Mouse (Mus musculus) limb, embryonic 10.5 days (tissue): ENCODE measurements around the gene Dnajb9. TPM values are rescaled to one million over a fixed set of nuclear protein-coding genes. Genes with fewer than 3 reads are reported as not detected.

Source experiments
- DNase-seq: peaks from one replicate; pipeline ENCODE4 v3.0.0-alpha.2; 2017; ENCODE audit warnings: low spot score
- H3K27ac ChIP-seq: fragments of 300-500 bp; sonication (generic); 2 replicates; pipeline ENCODE4 v1.5.1; 2016; ENCODE audit warnings: mild to moderate bottlenecking
- H3K27me3 ChIP-seq: fragments of 300-500 bp; sonication (generic); 2 replicates; pipeline ENCODE4 v1.6.1; 2016; ENCODE audit warnings: low read depth, mild to moderate bottlenecking; ENCODE audit not compliant: poor library complexity, severe bottlenecking
- H3K36me3 ChIP-seq: fragments of 300-500 bp; sonication (generic); 2 replicates; pipeline ENCODE4 v1.6.1; 2016; ENCODE audit warnings: mild to moderate bottlenecking, moderate library complexity
- H3K4me1 ChIP-seq: fragments of 300-500 bp; sonication (generic); 2 replicates; pipeline ENCODE4 v1.6.1; 2016
- H3K4me3 ChIP-seq: fragments of 300-500 bp; sonication (generic); 2 replicates; pipeline ENCODE4 v1.5.1; 2016; ENCODE audit warnings: mild to moderate bottlenecking, moderate library complexity
- H3K9me3 ChIP-seq: fragments of 300-500 bp; sonication (generic); replicated peaks from 2 replicates; pipeline ENCODE4 v1.6.1; 2016; ENCODE audit warnings: mild to moderate bottlenecking
- WGBS: fragments of 180-500 bp; shearing (Covaris S2); methylation state at CpG from one replicate; pipeline ENCODE4 v1.1.7; 2016; 5-methylcytosine and 5-hydroxymethylcytosine counted together
- microRNA-seq: library from miRNA; unstranded; fragments of <30 nt; microRNA quantifications from one replicate; pipeline ENCODE4, GENCODE M21; 2017
- polyA plus RNA-seq: library from polyadenylated mRNA; unstranded; fragments of >200 nt; fragmentation: Nextera tagmentation; extraction: Ambion mirVana; gene quantifications from 2 replicates; pipeline ENCODE4 v1.2.1, GENCODE M21; 2016

Dnajb9 gene
- polyA plus RNA-seq, 1 experiment from 2014 or later, result 16.0 TPM

DNA sequence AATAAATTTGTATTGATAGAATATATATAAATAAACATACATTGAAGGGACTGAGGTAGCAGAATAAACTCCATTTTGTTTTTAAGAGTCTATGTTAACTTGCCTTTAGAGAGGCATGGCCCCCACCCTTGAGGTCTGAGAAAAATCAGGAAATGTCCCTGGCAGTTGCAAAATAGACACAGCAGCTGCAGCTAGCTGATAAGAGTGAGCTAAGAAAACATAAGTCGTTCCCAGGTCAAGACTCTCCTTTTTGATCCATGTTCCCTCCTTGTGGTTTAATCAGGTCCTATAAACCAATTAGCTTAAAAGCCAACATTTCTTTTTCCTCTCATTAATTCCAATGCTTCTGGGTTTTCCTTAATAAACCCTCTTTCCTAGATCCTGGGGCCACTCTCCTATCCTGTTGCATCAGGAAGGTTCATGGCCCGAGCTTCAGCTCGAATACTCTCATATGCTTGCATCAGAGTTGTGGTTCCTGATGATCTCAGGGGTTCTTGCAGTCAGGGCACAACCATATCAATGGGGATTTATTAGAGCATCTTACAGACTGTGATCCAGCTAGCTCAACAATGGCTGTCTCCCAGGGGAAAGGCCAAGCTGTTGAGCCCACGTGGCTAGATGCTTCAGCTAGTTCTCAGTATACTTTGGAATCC lies 12.1 kb downstream of the Dnajb9 start:
- no peaks in the 10 kb centered on the region for H3K9me3 ChIP-seq
- WGBS, result 52% methylated on average over 4 of the region's 4 CpGs
- H3K27me3 ChIP-seq, result peaks cover 31% of the 10 kb centered on the region
- peaks cover 11% of the 10 kb centered on the region; the same call in 1 of the 2 replicates for H3K4me1 ChIP-seq
- DNase-seq, result no peak
- peaks cover 8% of the 10 kb centered on the region; the same call in 1 of the 2 replicates for H3K36me3 ChIP-seq
- no peak overlapping the region for H3K4me3 ChIP-seq
- H3K27ac ChIP-seq, result no peak overlapping the region

DNA sequence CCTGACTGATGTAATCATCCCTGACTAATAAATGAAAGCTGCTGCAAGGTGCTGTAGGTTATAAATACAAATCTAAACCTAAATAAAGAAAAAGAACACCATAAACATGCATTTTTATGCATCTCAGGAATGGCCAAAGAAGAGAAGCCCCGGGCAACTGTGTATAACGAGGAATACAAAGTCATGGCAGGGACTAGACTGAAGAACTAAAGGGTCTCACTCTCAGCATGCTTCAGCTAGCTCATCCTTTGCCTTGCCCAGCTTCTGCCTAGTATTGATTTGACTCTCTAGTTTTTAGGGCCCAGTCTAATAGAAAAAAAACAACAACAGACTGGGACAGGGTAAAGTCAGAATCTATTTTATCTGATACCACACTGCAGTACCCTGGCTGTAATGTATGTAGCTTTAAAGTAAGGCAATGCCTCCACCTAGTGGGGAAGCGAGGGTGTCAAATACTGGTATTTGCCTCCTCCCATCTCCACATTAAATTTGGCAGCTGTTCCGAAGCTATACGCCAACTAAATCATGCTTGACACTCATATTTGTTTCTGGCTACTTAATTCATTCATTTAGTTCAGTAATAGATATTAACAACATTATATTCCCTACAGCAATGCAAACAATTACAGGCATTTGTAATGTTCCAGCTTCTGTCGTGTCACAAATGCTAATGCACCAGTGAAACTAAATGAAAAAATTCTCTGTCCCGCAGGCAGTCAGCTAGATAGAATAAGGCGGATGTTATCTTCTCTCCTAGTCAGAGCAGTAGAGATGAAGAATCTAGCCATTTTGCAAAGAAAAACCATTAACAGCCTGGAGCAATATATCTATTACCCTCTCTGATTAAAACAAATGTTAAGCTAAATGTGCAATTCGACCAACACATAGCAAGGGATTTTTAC lies 28.8 kb downstream of the Dnajb9 start:
- Histone ChIP-seq H3K4me3 (no peak overlapping the region), H3K27me3 (no peaks in the 10 kb centered on the region), H3K36me3 (no peaks in the 10 kb centered on the region), H3K27ac (no peak overlapping the region), H3K4me1 (peaks cover 1% of the 10 kb centered on the region; the same call in 1 of the 2 replicates), H3K9me3 (no peaks in the 10 kb centered on the region)
- WGBS, result 62% methylated on average over 9 of the region's 9 CpGs
- DNase-seq, result no peak

DNA sequence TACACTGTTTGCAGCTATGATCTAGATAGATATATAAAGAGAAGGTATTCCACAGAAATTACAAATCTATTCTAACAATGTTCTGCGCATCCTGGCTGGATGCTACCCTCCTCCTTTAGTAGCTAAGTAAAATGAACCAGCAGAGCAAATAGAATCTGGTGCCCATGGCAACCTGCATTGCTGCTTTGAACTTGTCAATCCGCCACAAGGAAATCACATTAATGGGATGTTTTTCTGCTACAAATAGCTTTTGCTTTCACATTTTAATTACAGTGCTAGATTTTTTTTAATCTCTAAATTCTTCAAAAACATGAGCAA lies 33.1 kb downstream of the Dnajb9 start:
- no peaks in the 10 kb centered on the region for H3K9me3 ChIP-seq

DNA sequence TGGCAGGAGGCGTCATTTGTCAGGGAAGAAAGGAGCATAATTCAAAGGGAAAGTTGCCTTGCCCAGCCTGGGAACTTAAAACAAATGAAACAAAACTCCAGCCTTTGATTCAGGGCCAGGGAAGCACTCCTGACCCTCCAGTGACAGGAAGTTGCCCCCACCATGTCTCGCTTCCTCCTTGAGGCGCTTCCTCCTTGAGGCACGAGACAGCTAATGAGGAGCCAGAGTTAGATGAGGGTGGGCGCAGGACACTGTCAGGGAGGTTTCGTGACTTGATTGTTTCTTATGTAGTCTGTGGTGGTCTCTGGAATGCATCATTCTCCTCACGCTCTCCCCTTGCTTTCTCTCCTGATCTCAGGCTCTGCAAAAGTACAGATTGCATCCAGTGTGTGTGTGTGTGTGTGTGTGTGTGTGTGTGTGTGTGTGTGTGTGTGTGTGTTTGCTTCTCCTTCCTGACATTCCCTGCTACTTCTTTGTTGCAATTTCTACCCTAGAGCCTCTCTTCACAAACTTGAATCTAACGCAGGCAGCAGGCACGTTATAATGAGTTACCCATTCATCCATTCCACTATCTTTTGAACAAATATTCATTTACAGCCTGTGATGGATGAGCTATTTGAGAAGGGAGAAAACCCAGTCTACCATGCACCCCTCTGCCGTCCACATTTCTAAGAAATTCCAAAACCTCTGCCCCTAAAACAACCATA lies 33.6 kb downstream of the Dnajb9 start:
- WGBS, result 68% methylated on average over 10 of the region's 10 CpGs
- Histone ChIP-seq H3K4me3 (no peak overlapping the region), H3K4me1 (peaks cover 3% of the 10 kb centered on the region; the same call in 1 of the 2 replicates), H3K9me3 (no peaks in the 10 kb centered on the region), H3K36me3 (no peaks in the 10 kb centered on the region), H3K27ac (no peak overlapping the region), H3K27me3 (no peaks in the 10 kb centered on the region)
- no peak for DNase-seq

More for the DNA sequence above, 33.1 kb downstream of the Dnajb9 start:
- WGBS, result 90% methylated on average over 2 of the region's 2 CpGs
- H3K4me3 ChIP-seq, result no peak overlapping the region
- no peak overlapping the region for H3K27ac ChIP-seq
- peaks cover 3% of the 10 kb centered on the region; the same call in 1 of the 2 replicates for H3K4me1 ChIP-seq
- no peaks in the 10 kb centered on the region for H3K27me3 ChIP-seq
- no peak for DNase-seq
- H3K36me3 ChIP-seq, result no peaks in the 10 kb centered on the region

DNA sequence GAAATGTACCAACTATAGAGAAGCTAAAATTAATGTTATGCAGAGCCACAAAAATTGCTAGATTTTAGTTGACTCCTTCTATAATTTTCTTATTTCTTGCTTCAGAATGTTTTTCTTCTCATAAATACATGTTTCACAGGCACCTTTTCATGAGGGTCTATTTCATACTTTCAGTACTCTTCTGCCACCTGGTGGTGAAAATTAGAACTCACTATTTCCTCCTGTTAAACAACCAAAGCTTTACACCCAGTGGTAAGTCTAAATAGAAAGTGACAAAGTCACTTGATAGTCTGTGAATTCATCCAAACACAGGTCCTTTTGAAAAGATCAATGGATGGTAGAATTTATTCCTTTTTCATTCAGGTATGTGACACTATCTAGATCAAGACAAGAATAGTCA lies 43.2 kb downstream of the Dnajb9 start:
- Histone ChIP-seq H3K27me3 (no peaks in the 10 kb centered on the region), H3K4me3 (no peak overlapping the region), H3K36me3 (no peaks in the 10 kb centered on the region), H3K27ac (no peak overlapping the region), H3K4me1 (no peaks in the 10 kb centered on the region), H3K9me3 (no peaks in the 10 kb centered on the region)
- no peak for DNase-seq

DNA sequence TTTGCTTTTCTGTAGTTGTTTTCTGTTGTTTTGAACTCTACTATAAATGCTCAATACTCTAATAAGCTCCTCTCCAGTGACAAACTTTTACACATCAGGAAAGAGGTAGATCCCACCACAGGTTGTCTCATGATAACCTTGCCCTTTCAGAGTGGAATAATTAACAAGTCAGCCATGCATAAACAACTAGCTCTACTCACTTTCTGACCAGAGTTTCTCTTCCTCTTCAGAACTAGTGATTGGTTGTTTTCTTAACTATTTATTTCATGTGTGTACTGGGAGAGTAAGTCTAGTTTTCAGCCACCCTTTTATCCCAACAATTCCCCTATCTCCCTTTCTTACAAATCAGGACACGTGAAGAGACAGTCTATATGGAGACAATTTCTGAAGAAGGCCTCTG lies 50.8 kb downstream of the Dnajb9 start:
- H3K9me3 ChIP-seq, result no peaks in the 10 kb centered on the region
- H3K36me3 ChIP-seq, result no peaks in the 10 kb centered on the region
- H3K27ac ChIP-seq, result no peak overlapping the region
- H3K4me1 ChIP-seq, result no peaks in the 10 kb centered on the region
- DNase-seq, result no peak
- no peak overlapping the region for H3K4me3 ChIP-seq
- H3K27me3 ChIP-seq, result no peaks in the 10 kb centered on the region
- WGBS, result 86% methylated on average over 1 of the region's 1 CpGs

Small RNA genes lying within 50 kb of the gene (microRNA-seq; reads per million reads assigned to microRNA genes)
- gene Mir5627, result 0.88 reads per million

Other genes starting within 250 kb of the Dnajb9 start
- 31.6 and 48.4 TPM in 2 replicates for gene Pnpla8, start 11.0 kb upstream of the Dnajb9 start, polyA plus RNA-seq
- gene Nrcam, start 118.6 kb upstream of the Dnajb9 start, polyA plus RNA-seq, result 0.82 and 0.91 TPM in 2 replicates